Mouse (Mus musculus): ENCODE data around the gene Gatb.

Gene Gatb

GRCm38 (mm10) chr3:85592640-85593252 lies 18.8 kb downstream of the Gatb start:
- DNase-seq (ENCODE audit: low read depth, low spot score) = no peak

GRCm38 (mm10) chr3:85594452-85594851 lies 20.5 kb downstream of the Gatb start:
- no peak for DNase-seq (ENCODE audit: low read depth, low spot score)

GRCm38 (mm10) chr3:85599526-85599925 lies 25.6 kb downstream of the Gatb start:
- DNase-seq (ENCODE audit: low read depth, low spot score) = no peak

GRCm38 (mm10) chr3:85601841-85602305 lies 28.0 kb downstream of the Gatb start:
- no peak for DNase-seq (ENCODE audit: low read depth, low spot score)

- no peak for DNase-seq (ENCODE audit: low read depth, low spot score)
Measured at GRCm38 (mm10) chr3:85603811-85604210, 29.9 kb downstream of the Gatb start.

- DNase-seq (ENCODE audit: low read depth, low spot score) = no peak
Measured at GRCm38 (mm10) chr3:85606912-85607311, 33.0 kb downstream of the Gatb start.

GRCm38 (mm10) chr3:85607753-85608152 lies 33.8 kb downstream of the Gatb start:
- DNase-seq (ENCODE audit: low read depth, low spot score) = no peak

GRCm38 (mm10) chr3:85616389-85616788 lies 42.5 kb downstream of the Gatb start:
- DNase-seq (ENCODE audit: low read depth, low spot score) = no peak

GRCm38 (mm10) chr3:85618885-85619284 lies 45.0 kb downstream of the Gatb start:
- DNase-seq (ENCODE audit: low read depth, low spot score) = no peak

- no peak for DNase-seq (ENCODE audit: low read depth, low spot score)
Measured at GRCm38 (mm10) chr3:85619345-85619744, 45.4 kb downstream of the Gatb start.

GRCm38 (mm10) chr3:85619751-85620150 lies 45.8 kb downstream of the Gatb start:
- no peak for DNase-seq (ENCODE audit: low read depth, low spot score)

GRCm38 (mm10) chr3:85629895-85630510 lies 56.1 kb downstream of the Gatb start:
- DNase-seq (ENCODE audit: low read depth, low spot score) = no peak

- no peak for DNase-seq (ENCODE audit: low read depth, low spot score)
Measured at GRCm38 (mm10) chr3:85633733-85634132, 59.8 kb downstream of the Gatb start.

- DNase-seq (ENCODE audit: low read depth, low spot score) = no peak
Measured at GRCm38 (mm10) chr3:85634389-85635125, 60.6 kb downstream of the Gatb start.

- DNase-seq (ENCODE audit: low read depth, low spot score) = no peak
Measured at GRCm38 (mm10) chr3:85635126-85635419, 61.2 kb downstream of the Gatb start.

- no peak for DNase-seq (ENCODE audit: low read depth, low spot score)
Measured at GRCm38 (mm10) chr3:85635591-85635990, 61.7 kb downstream of the Gatb start.

- DNase-seq (ENCODE audit: low read depth, low spot score) = no peak
Measured at GRCm38 (mm10) chr3:85636716-85637447, 63.0 kb downstream of the Gatb start.

GRCm38 (mm10) chr3:85641751-85642150 lies 67.8 kb downstream of the Gatb start:
- no peak for DNase-seq (ENCODE audit: low read depth, low spot score)

- DNase-seq (ENCODE audit: low read depth, low spot score) = no peak
Measured at GRCm38 (mm10) chr3:85644814-85645213, 70.9 kb downstream of the Gatb start.

- no peak for DNase-seq (ENCODE audit: low read depth, low spot score)
Measured at GRCm38 (mm10) chr3:85645517-85646004, 71.6 kb downstream of the Gatb start.

GRCm38 (mm10) chr3:85649176-85649575 lies 75.3 kb downstream of the Gatb start:
- no peak for DNase-seq (ENCODE audit: low read depth, low spot score)
